Mouse (Mus musculus): ENCODE results near the gene Sytl3. TPM values are rescaled to one million over a fixed set of nuclear protein-coding genes. Genes with fewer than 3 reads are reported as not detected.
A peak's percentile ranks its signal among the peaks of the same experiment; 100 is the strongest.

The Sytl3 gene
- total RNA-seq, 4 experiments from 2014 or later, result 0.25 to 0.79 TPM; not detected in 2

DNA sequence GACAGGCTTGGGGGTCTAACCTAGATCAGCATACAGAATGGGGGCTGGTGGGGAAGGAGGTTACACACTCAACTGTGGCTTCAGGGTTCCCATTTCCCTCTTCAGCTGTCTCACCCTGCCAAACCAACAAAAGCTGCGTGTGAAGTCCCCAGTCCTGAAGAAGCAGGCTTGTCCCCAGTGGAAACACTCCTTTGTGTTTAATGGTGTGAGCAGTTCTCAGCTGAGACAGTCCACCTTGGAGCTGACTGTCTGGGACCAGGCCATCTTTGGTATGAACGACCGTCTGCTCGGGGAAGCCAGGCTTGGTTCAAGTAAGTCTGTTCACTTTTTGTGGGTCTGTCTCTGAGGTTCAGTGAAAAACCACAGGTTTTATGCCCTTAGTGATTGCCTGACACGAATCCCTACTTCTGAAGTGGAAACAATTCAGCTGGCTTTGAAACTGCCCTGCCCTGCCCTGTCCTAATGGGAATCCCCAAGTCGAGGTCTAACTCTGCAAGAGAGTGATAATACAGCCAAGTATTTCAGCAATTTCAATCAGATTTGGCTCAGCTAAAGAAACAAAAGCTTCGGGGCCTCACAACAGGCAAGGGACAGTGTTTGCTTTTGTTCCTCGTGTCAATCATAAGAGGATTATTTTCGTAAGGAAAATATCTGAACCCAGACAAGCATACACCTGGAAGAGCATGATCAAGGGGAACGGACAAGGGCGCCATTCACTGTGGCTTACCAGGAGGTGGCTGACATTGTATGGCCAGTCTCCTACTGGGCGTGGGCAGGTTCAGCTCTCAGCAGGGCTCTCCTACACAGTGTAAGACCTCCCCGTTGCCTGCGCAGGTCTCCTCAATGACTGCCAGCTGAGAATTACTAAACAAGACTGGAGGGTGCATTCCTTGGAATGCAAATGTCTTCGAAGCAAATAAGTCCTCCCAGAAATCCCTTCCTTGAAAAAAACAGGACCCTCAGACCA lies 77.7 kb downstream of the Sytl3 start:
- DNase-seq (ENCODE audit: low spot score in 2 of 2), result no peak

- no peak for DNase-seq (ENCODE audit: low spot score in 2 of 2)
These were observed 78.5 kb downstream of the Sytl3 start for GRCm38 (mm10) chr17:6737273-6737997.

- no peak for DNase-seq (ENCODE audit: low spot score in 2 of 2)
These were observed 79.9 kb downstream of the Sytl3 start for GRCm38 (mm10) chr17:6738836-6739235.

DNA sequence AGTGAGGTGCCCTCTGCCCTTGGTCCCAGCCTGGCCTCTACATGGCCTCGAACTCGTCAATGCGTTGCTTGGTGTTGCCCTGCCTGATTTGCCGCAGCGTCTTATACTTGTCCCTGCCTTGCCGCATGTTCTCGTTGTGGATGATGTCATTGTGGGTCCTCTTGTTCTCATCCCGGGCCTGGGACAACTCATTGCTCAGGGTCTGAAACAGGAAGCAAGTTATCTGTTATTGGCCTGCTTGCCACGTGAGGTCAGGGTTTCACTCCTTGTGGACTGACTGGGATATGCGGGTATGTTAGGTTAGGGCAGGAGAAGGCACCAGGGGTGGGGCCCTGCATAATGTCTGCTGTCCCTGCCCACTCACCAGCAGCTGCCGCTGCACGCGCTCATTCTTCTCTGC lies 80.4 kb downstream of the Sytl3 start:
- DNase-seq (ENCODE audit: low spot score in 2 of 2), result no peak

GRCm38 (mm10) chr17:6739756-6740155 lies 80.9 kb downstream of the Sytl3 start:
- no peak for DNase-seq (ENCODE audit: low spot score in 2 of 2)

- no peak for DNase-seq (ENCODE audit: low spot score in 2 of 2)
These were observed 81.7 kb downstream of the Sytl3 start for GRCm38 (mm10) chr17:6740331-6741170.

DNA sequence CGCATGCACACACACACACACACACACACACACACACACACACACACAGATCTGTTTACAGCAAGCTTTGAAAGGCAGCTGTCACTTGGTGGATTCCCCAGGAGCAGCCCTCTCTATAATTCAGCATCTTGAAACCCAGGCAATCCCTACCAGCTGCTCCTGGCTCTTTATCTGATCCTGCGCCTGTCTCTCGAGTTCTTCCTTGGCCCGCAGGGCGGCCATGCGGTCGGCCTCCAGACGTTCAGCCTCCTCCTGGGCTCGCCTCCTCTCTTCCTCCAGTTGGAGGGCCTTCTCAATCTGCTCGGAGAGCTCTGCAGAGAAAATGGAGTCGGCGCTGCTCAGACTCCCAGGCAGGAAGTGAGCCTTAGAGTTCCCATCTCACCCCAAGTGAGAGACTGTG lies 82.4 kb downstream of the Sytl3 start:
- DNase-seq (ENCODE audit: low spot score in 2 of 2), result peak; percentile 30 to 32

DNA sequence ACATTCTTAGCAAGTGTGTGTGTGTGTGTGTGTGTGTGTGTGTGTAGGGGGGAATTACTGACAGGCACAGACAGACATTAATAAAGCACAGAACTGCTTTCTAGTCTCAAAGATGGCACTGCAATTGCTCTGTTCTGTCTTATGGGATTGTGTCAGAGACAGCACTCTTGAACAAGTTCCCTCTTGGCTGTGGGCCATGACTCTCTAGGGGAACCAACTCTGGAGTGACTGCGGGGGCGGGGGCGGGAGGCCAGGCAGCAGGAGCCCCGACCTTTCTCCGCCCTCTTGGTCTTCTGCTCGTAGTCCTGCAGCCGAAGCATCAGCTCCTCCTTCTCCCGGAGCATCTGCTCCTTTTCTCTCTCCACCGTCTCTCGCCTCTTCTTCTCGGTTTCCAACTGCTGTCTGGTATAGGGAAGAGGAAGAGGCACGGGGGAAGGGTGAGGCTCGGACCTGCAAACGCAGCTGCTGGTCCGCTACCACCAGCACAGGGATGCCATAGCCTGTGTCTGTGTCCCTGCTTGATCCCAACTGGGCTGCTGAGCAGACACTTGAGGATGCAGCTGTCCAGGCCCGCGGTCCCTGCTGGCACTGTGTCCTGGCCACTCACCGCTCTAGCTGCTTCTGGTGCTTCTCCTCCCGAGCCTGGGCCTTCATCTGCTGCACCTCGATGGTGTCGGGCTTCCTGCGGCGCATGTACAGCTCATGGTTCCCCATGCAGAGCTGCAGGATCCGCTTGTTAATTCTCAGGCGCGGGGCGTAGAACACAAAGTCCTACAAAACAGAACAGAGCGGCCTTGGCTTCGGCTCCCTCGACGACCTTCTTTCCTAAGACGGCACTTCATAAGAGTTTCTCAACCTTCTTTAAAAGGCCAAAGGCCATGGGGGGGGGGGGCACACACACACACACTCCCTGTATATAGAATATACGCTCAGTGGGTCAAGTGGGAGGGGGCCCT lies 83.5 kb downstream of the Sytl3 start:
- no peak for DNase-seq (ENCODE audit: low spot score in 2 of 2)

DNA sequence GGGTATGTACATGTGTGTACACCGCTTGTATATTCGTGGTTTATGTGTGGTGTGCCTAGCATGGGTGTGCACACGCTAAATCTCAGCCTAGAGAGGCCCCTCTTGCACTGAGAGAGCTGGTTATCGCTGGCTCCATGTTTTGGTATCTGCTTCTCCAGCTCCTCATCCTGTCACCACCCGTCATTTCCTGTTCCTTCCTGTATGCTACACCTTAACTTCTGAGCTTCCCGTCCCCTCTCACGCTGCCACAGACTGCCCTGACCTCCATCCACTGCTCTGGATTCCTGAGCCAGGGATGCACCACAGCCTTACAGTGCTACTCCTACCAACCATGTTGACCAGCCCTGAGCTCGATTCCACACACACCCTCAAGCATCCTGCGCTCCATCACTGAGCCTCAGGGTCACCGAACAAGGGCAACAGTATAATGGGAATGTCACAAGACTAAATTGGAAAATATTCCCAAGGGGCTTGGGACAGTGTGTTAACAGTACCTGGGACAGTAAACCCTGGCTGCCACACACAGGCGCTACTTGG lies 84.2 kb downstream of the Sytl3 start:
- DNase-seq (ENCODE audit: low spot score in 2 of 2), result no peak

DNA sequence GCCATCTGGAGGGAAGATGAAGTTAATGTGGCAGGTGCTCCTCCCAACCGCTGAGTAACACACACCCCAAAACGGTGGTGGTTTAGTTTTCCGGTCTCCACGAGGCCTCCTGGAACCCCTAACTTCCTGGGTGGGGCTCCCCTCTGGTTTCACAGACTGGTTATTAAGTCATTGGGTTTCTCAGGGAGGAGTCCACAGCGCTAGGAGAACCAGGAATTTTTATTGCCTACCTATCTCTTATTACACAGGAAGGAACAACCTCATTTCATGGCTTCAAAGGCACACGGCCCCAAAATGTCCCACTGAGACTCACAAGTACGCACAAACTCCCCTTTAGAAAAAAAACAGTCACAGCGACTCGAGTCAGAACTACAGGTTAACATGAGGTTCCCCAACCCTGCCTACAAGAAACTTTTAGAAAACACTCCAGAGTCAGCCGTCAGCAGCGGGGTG lies 84.9 kb downstream of the Sytl3 start:
- DNase-seq (ENCODE audit: low spot score in 2 of 2), result no peak

DNA sequence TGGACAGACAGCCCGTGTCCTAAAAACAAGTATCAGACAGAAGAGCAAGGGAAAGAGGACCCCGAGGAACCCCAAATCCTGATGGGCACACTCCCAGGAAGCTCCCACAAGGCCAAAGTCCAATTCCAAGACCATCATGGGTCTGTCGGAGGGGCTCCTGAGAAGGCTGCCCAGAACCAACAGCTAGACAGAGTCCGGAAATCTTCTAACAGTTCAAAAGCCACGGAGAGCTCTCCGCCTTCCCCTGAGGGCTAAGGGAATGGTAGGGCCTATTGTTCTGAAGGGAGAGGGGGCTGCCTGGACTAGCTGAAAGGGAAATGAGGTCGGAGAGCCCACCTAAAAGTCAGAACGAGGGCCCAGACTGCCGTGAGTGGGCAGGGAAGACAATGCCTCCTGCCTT lies 85.5 kb downstream of the Sytl3 start:
- no peak for DNase-seq (ENCODE audit: low spot score in 2 of 2)

GRCm38 (mm10) chr17:6744871-6745270 lies 86.0 kb downstream of the Sytl3 start:
- DNase-seq (ENCODE audit: low spot score in 2 of 2), result no peak

DNA sequence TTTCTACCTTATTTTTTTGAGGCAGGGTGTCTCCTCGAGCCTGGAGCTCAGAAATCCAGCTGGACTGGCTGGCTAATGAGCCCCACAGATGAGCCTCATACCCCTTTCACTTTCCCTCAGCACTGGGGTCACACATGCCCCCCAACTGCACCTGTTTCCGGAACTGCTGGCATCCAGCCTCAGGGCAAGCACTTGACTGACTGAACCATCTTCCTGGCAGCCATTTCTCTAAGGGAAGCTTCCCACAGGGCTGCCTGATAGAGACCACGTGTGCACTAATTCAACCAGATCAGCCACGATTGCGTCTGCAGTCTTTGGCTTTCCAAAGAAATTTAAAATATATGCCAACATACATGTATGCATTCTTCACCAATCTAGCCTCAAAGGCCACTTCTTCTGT lies 86.6 kb downstream of the Sytl3 start:
- DNase-seq (ENCODE audit: low spot score in 2 of 2), result no peak

- no peak for DNase-seq (ENCODE audit: low spot score in 2 of 2)
These were observed 87.1 kb downstream of the Sytl3 start for GRCm38 (mm10) chr17:6745975-6746374.

DNA sequence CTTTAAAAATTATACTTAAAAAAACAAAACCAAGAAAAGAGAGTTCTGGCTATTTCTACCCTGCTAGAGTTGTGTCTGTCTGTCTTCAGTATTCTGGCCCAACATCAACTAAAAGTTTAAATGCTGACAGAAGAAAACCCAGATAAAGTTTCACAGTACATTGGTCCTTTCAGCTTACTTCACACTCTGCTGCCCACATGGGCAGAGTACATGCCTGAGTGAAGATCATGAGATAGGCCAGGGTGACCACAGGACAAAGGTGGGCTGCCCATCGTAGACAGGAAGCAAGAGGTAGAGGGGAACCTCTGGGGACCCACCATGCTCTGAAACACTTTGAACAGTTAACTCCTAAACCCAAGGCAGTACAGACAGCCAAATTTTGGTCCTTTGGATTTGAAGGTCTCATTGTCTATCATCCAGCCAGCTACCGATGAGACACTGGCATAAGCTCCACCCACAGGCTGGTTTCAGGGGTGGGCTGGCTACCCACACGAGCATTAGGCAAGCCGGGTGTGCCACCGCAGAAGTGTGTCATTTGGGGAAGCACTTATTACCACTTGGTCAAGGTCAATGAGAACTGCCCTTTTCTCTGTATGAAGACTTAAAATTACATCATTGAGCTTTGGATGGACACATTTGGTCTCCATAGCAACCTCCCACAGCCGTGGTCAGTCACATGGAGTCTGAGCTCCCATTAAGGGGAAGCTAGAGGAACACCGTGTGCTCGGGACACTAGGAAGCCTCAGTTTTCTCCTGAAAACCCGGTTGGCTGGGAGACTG lies 87.7 kb downstream of the Sytl3 start:
- no peak for DNase-seq (ENCODE audit: low spot score in 2 of 2)

DNA sequence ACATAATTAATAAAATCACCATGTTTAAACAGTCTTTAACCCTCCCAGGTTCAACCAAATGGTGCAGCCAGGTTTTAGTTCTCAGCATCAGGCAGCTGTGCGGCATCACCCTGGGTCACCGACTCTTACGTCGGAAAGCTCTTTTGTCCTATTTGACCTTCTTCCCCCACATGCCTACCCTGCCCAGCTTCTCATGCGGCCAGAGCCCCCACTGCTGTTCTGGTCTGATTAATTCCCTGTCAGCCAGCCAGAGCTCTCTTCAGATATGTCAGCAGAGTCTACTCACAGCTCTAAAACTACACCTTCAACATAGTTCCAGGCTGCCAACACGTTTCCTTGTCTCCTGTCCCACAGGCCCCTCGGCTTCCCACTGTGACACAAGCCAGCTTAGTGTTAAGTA lies 88.6 kb downstream of the Sytl3 start:
- DNase-seq (ENCODE audit: low spot score in 2 of 2), result no peak

DNA sequence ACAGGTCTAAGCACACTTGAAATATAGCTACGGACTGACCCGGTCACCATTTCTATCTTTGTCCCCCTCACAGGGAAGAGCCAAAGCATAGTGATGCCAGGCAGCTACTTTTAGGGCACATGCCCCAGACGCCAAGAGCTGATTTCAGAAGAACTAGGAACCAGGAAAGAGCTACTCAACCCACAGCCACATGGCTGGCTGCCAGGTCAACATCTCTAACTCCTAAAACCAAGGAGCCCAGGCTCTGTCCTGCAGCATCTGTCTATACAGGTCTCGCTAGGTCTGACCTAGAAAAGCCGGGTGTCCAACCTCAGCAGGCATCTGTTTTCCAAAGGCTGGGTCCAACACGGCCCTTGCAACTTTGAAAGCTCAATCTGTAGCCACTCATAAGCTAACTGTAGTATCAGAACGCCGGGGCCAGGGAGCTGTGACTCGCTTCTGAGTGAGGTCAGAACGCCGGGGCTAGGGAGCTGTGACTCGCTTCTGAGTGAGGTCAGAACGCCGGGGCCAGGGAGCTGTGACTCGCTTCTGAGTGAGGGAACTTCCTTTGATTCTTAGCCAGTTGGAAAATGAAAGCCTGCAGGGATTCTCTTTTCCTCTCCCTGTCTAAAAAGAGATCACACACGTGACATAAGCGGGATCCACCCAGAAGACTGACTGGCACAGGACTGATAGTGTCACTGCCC lies 90.0 kb downstream of the Sytl3 start:
- no peak for DNase-seq (ENCODE audit: low spot score in 2 of 2)

GRCm38 (mm10) chr17:6751221-6751859 lies 92.4 kb downstream of the Sytl3 start:
- no peak for DNase-seq (ENCODE audit: low spot score in 2 of 2)
